Mouse (Mus musculus): ENCODE data around the gene Gm10722.
"Not testable (repeated sequence)": the region's sequence is repeated elsewhere in the genome, so short reads cannot be mapped to it uniquely, and the experiment has no call there.

GRCm38 (mm10) chr9:3024912-3025467 lies 24.3 kb downstream of the Gm10722 start, which contains the start of gene Gm10717:
- not testable (repeated sequence) for TF ChIP-seq POLR2A (IDR thresholded peaks at IDR 0.05; ENCODE audit: borderline replicate concordance, low read depth, low read length); CTCF (IDR thresholded peaks at IDR 0.05; ENCODE audit: low read depth, low read length)

Data from bone marrow macrophage, adult 2 months (primary cell).